Mouse (Mus musculus) C2C12 (cell line): ENCODE measurements around the gene Elfn2. TPM values are rescaled to one million over a fixed set of nuclear protein-coding genes. Genes with fewer than 3 reads are reported as not detected.

Experiments
- H3K27me3 ChIP-seq: one replicate; pipeline ENCODE4 v1.6.1; 2011; ENCODE audit not compliant: control insufficient read depth, insufficient read depth, insufficient read length
- H3K36me3 ChIP-seq: one replicate; pipeline ENCODE4 v1.6.1; 2011; ENCODE audit not compliant: control insufficient read depth, insufficient read depth
- H3K4me3 ChIP-seq: one replicate; pipeline ENCODE4 v1.5.1; 2011; ENCODE audit warnings: mild to moderate bottlenecking, control low read depth; ENCODE audit not compliant: poor library complexity, insufficient read depth, severe bottlenecking
- H3K79me2 ChIP-seq: one replicate; pipeline ENCODE4 v1.6.1; 2011; ENCODE audit not compliant: control insufficient read depth, insufficient read depth
- H3K79me3 ChIP-seq: one replicate; pipeline ENCODE4 v1.6.1; 2011; ENCODE audit warnings: low read depth, control low read depth
- H3ac ChIP-seq: one replicate; pipeline ENCODE3; 2011; ENCODE audit warnings: low read depth; ENCODE audit not compliant: control insufficient read depth, insufficient read length
- CEBPB ChIP-seq: IDR thresholded peaks from one replicate; pipeline ENCODE4 v1.6.1; 2011; ENCODE audit warnings: low read depth, mild to moderate bottlenecking, control low read depth, moderate library complexity
- CTCF ChIP-seq: IDR thresholded peaks from one replicate; pipeline ENCODE4 v1.5.1; 2011; ENCODE audit not compliant: control insufficient read depth, insufficient read depth, insufficient read length
- FOSL1 ChIP-seq: IDR thresholded peaks from one replicate; pipeline ENCODE4 v1.8.0; 2011; ENCODE audit warnings: mild to moderate bottlenecking, low read length; ENCODE audit not compliant: poor library complexity, insufficient read depth, severe bottlenecking
- MAX ChIP-seq: IDR thresholded peaks from one replicate; pipeline ENCODE4 v1.6.1; 2011; ENCODE audit warnings: mild to moderate bottlenecking, control low read depth
- MYOD1 ChIP-seq: IDR thresholded peaks from one replicate; pipeline ENCODE4 v1.6.1; 2011; ENCODE audit warnings: low read depth; ENCODE audit not compliant: control insufficient read depth, insufficient read length
- MYOG ChIP-seq: IDR thresholded peaks from one replicate; pipeline ENCODE4 v1.6.1; 2011; ENCODE audit not compliant: control insufficient read depth, insufficient read length; ENCODE audit errors: extremely low read depth
- USF1 ChIP-seq: IDR thresholded peaks from one replicate; pipeline ENCODE4 v1.6.1; 2011; ENCODE audit warnings: low read depth, mild to moderate bottlenecking, control low read depth, moderate library complexity
- polyA plus RNA-seq: library from polyadenylated mRNA; unstranded; fragments of >200 nt; fragmentation: generic; extraction: Trizol; gene quantifications from one replicate; pipeline ENCODE4 v1.2.1, GENCODE M21; 2012; ENCODE audit warnings: missing spikeins

Elfn2 gene
- polyA plus RNA-seq, 1 experiment, result not detected

GRCm38 (mm10) chr15:78635231-78635630 is 83.3 kb downstream of the Elfn2 start:
- Histone ChIP-seq H3K27me3 (peaks cover 3% of the 10 kb centered on the region), H3ac (no peak overlapping the region), H3K36me3 (no peaks in the 10 kb centered on the region), H3K79me2 (no peaks in the 10 kb centered on the region), H3K4me3 (no peak overlapping the region), H3K79me3 (no peaks in the 10 kb centered on the region)
- TF ChIP-seq MYOD1 (no peak), FOSL1 (no peak), CEBPB (no peak), MYOG (no peak), USF1 (no peak), CTCF (no peak), MAX (no peak)

GRCm38 (mm10) chr15:78634095-78634737 is 84.4 kb downstream of the Elfn2 start:
- H3K27me3 ChIP-seq, result no peaks in the 10 kb centered on the region
- TF ChIP-seq MYOG, result no peak
- no peak for TF ChIP-seq MAX
- TF ChIP-seq CEBPB, result no peak
- TF ChIP-seq MYOD1, result peak; percentile 81
- H3K79me3 ChIP-seq, result no peaks in the 10 kb centered on the region
- H3K36me3 ChIP-seq, result no peaks in the 10 kb centered on the region
- no peak overlapping the region for H3K4me3 ChIP-seq
- no peak overlapping the region for H3ac ChIP-seq
- H3K79me2 ChIP-seq, result no peaks in the 10 kb centered on the region

GRCm38 (mm10) chr15:78633413-78633812 is 85.2 kb downstream of the Elfn2 start:
- H3ac ChIP-seq, result no peak overlapping the region

GRCm38 (mm10) chr15:78632387-78632786 is 86.2 kb downstream of the Elfn2 start:
- H3K79me2 ChIP-seq, result no peaks in the 10 kb centered on the region
- no peaks in the 10 kb centered on the region for H3K27me3 ChIP-seq
- H3K79me3 ChIP-seq, result no peaks in the 10 kb centered on the region
- H3K36me3 ChIP-seq, result no peaks in the 10 kb centered on the region
- no peak for TF ChIP-seq MYOG
- no peak for TF ChIP-seq CEBPB
- TF ChIP-seq MYOD1, result no peak
- no peak for TF ChIP-seq FOSL1
- no peak for TF ChIP-seq USF1
- no peak for TF ChIP-seq MAX
- TF ChIP-seq CTCF, result no peak
- no peak overlapping the region for H3ac ChIP-seq
- H3K4me3 ChIP-seq, result no peak overlapping the region

More at GRCm38 (mm10) chr15:78633413-78633812, 85.2 kb downstream of the Elfn2 start:
- Histone ChIP-seq H3K27me3 (no peaks in the 10 kb centered on the region), H3K4me3 (no peak overlapping the region), H3K79me2 (no peaks in the 10 kb centered on the region), H3K36me3 (no peaks in the 10 kb centered on the region), H3K79me3 (no peaks in the 10 kb centered on the region)
- TF ChIP-seq CTCF, result no peak
- TF ChIP-seq USF1, result no peak
- TF ChIP-seq CEBPB, result no peak
- TF ChIP-seq FOSL1, result no peak
- TF ChIP-seq MAX, result no peak
- no peak for TF ChIP-seq MYOG
- no peak for TF ChIP-seq MYOD1

GRCm38 (mm10) chr15:78626285-78626684 is 92.3 kb downstream of the Elfn2 start:
- no peak for TF ChIP-seq USF1
- no peak for TF ChIP-seq CTCF
- no peak for TF ChIP-seq CEBPB
- Histone ChIP-seq H3K79me2 (no peaks in the 10 kb centered on the region), H3ac (no peak overlapping the region), H3K4me3 (no peak overlapping the region), H3K79me3 (no peaks in the 10 kb centered on the region), H3K27me3 (peaks cover 16% of the 10 kb centered on the region), H3K36me3 (no peaks in the 10 kb centered on the region)

- TF ChIP-seq FOSL1 (no peak), CTCF (no peak), CEBPB (no peak), MAX (no peak), MYOG (no peak), MYOD1 (no peak), USF1 (no peak)
- no peak overlapping the region for H3K4me3 ChIP-seq
These were observed 93.6 kb downstream of the Elfn2 start for GRCm38 (mm10) chr15:78624961-78625360.

More at GRCm38 (mm10) chr15:78624961-78625360, 93.6 kb downstream of the Elfn2 start:
- Histone ChIP-seq H3K36me3 (no peaks in the 10 kb centered on the region), H3ac (peak overlapping the region; percentile 22), H3K79me3 (no peaks in the 10 kb centered on the region), H3K27me3 (peaks cover 29% of the 10 kb centered on the region), H3K79me2 (no peaks in the 10 kb centered on the region)
